Mouse (Mus musculus): Measurements from ENCODE around the gene Agap1.

- no peak for TF ChIP-seq POLR2A (IDR thresholded peaks at IDR 0.05; ENCODE audit: borderline replicate concordance, extremely low read depth, insufficient read depth, insufficient read length, poor library complexity, severe bottlenecking)
- no peak for TF ChIP-seq CTCF (IDR thresholded peaks at IDR 0.05; ENCODE audit: borderline replicate concordance, extremely low read depth, insufficient read depth, insufficient read length)
Observed at GRCm38 (mm10) chr1:89656167-89656566, 201.6 kb downstream of the Agap1 start.

Data from brain, embryonic 14.5 days (tissue).